Comparison of ENCODE assay signal across 16 mouse cellular contexts in the genomic region with DNA sequence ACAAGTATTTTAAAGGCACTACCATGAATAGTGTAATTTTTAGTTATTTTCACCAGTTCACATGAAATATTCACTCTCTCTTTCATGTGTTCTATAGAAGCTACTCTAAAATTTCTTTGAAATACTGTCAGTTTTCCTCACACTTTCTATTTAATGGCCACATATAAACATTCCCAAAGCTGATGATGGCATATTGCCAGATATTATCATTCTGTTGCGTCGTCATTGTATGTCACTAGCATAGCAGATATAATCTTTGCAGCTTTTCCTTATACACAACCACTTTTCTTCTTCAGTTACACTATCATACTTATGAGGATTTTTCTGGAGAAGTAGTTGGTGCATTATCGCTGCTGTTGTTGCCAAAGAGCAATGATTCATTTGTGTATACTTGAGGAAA.
"Had no signal": no experiment of that assay in that cellular context is flagged by ENCODE, and none has a peak within 500 bp of the region (broad histone marks: within the 10 kb centered on the region; RNA-seq: fewer than 3 reads in every experiment).

No protein-coding gene starts in this region.

- H3K9me3 ChIP-seq: neural tube, embryonic 13.5 days; neural tube, embryonic 15.5 days; stomach, embryonic 15.5 days had no signal

- H3K4me1 ChIP-seq: neural tube, embryonic 13.5 days; neural tube, embryonic 15.5 days; stomach, embryonic 15.5 days had no signal

- DNase-seq: retina, postnatal 1 day; right cerebral cortex, adult 18-20 months; right cerebral cortex, postnatal 14 days; right cerebral cortex, postnatal 25 days; right cerebral cortex, postnatal 4 days; spleen, adult 18-20 months; thymus, adult 18-20 months; thymus, adult 2 months; thymus, postnatal 14 days; thymus, postnatal 25 days; thymus, postnatal 36 days; thymus, postnatal 4 days had no signal

- H3K27ac ChIP-seq: neural tube, embryonic 13.5 days; neural tube, embryonic 15.5 days; stomach, embryonic 15.5 days; stomach, postnatal 0 days had no signal

- H3K9ac ChIP-seq: neural tube, embryonic 13.5 days; neural tube, embryonic 15.5 days; stomach, embryonic 15.5 days had no signal

- H3K4me3 ChIP-seq: neural tube, embryonic 13.5 days; neural tube, embryonic 15.5 days; stomach, embryonic 15.5 days had no signal

- H3K4me2 ChIP-seq: neural tube, embryonic 13.5 days; neural tube, embryonic 15.5 days; stomach, embryonic 15.5 days had no signal

- H3K27me3 ChIP-seq: neural tube, embryonic 13.5 days; neural tube, embryonic 15.5 days; stomach, embryonic 15.5 days had no signal

- H3K36me3 ChIP-seq: neural tube, embryonic 13.5 days; neural tube, embryonic 15.5 days; stomach, embryonic 15.5 days had no signal
